ENCODE assay signal across 22 mouse cellular contexts in genomic region chr5:29861522-29861921, GRCm38 (mm10).
DNase-seq lines count a peak whose midpoint lies in the region; ATAC-seq and TF ChIP-seq lines count a peak whose summit lies in the region.
"Had no signal": no experiment of that assay in that cellular context is flagged by ENCODE, and none has a peak within 500 bp of the region (broad histone marks: within the 10 kb centered on the region; RNA-seq: fewer than 3 reads in every experiment).

No protein-coding gene starts in this region.

- no peak overlapping the region for H3K9ac ChIP-seq in lung, embryonic 16.5 days (ENCODE audit: low read length)
- H3K9ac ChIP-seq: heart, embryonic 15.5 days; hindbrain, embryonic 12.5 days; limb, embryonic 12.5 days; liver, embryonic 13.5 days; midbrain, embryonic 12.5 days; neural tube, embryonic 15.5 days had no signal

- H3K36me3 ChIP-seq in lung, embryonic 16.5 days (ENCODE audit: control insufficient read depth, insufficient read depth, low read length) = no peaks in the 10 kb centered on the region
- H3K36me3 ChIP-seq in myocyte (ENCODE audit: control insufficient read depth, insufficient read depth) = no peaks in the 10 kb centered on the region
- no peaks in the 10 kb centered on the region for H3K36me3 ChIP-seq in limb, embryonic 10.5 days
- H3K36me3 ChIP-seq: heart, embryonic 15.5 days; hindbrain, embryonic 12.5 days; limb, embryonic 12.5 days; liver, embryonic 13.5 days; midbrain, embryonic 12.5 days; neural tube, embryonic 15.5 days had no signal

- 48% methylated on average over 3 of the region's 3 CpGs for WGBS in lung, adult 2 months
- WGBS in lung, embryonic 16.5 days = 64% methylated on average over 3 of the region's 3 CpGs
- 88% methylated on average over 3 of the region's 3 CpGs for WGBS in limb, embryonic 10.5 days

- no peak for TF ChIP-seq POLR2A in lung, adult 2 months (IDR thresholded peaks at IDR 0.05; ENCODE audit: borderline replicate concordance, extremely low read depth, low read depth, low read length)
- no peak for TF ChIP-seq POLR2A in myocyte (IDR thresholded peaks at IDR 0.05; ENCODE audit: insufficient read length, low read depth)

- no peak overlapping the region for H3K4me3 ChIP-seq in lung, adult 2 months (replicated peaks; ENCODE audit: extremely low read depth, low read depth, low read length)
- no peak overlapping the region for H3K4me3 ChIP-seq in lung, embryonic 16.5 days (ENCODE audit: low read length)
- H3K4me3 ChIP-seq in myocyte = no peak overlapping the region
- no peak overlapping the region for H3K4me3 ChIP-seq in limb, embryonic 10.5 days
- H3K4me3 ChIP-seq: heart, adult 2 months; heart, embryonic 15.5 days; hindbrain, embryonic 12.5 days; limb, embryonic 12.5 days; liver, embryonic 13.5 days; midbrain, embryonic 12.5 days; neural tube, embryonic 15.5 days had no signal

- H3K27me3 ChIP-seq in lung, embryonic 16.5 days (ENCODE audit: control insufficient read depth, insufficient read depth, low read depth, low read length) = no peaks in the 10 kb centered on the region
- no peaks in the 10 kb centered on the region for H3K27me3 ChIP-seq in myocyte (ENCODE audit: control insufficient read depth, insufficient read depth, insufficient read length)
- H3K27me3 ChIP-seq in limb, embryonic 10.5 days (ENCODE audit: low read depth, poor library complexity, severe bottlenecking) = no peaks in the 10 kb centered on the region
- H3K27me3 ChIP-seq: heart, embryonic 15.5 days; hindbrain, embryonic 12.5 days; limb, embryonic 12.5 days; liver, embryonic 13.5 days; midbrain, embryonic 12.5 days; neural tube, embryonic 15.5 days had no signal

- peak; percentile 45; the same call in 1 of the 2 replicates for ATAC-seq in lung, embryonic 16.5 days (ENCODE audit: low read depth)
- no peak for ATAC-seq in erythroblast, adult 5-6 weeks (replicated peaks; ENCODE audit: low FRiP score, poor library complexity, severe bottlenecking)

- DNase-seq in lung, adult 18-20 months = peak; percentile 4 to 33
- DNase-seq in lung, adult 2 months = no peak
- DNase-seq in NIH3T3 (ENCODE audit: low read depth) = peak; percentile 83
- DNase-seq in kidney, postnatal 10 days = no peak
- DNase-seq in limb, embryonic 10.5 days (ENCODE audit: low spot score) = no peak
- DNase-seq: adrenal gland, adult 8-10 months; cerebellum, adult 9-11 months; kidney, adult 9 months; kidney, postnatal 4 days; layer of hippocampus, adult 9-11 months; liver, embryonic 13.5 days; thymus, postnatal 4 days had no signal

- H3K9me3 ChIP-seq in lung, embryonic 16.5 days (ENCODE audit: control insufficient read depth, low read length) = no peaks in the 10 kb centered on the region
- no peaks in the 10 kb centered on the region for H3K9me3 ChIP-seq in limb, embryonic 10.5 days (replicated peaks)
- H3K9me3 ChIP-seq: heart, embryonic 15.5 days; hindbrain, embryonic 12.5 days; limb, embryonic 12.5 days; liver, embryonic 13.5 days; midbrain, embryonic 12.5 days; neural tube, embryonic 15.5 days had no signal

- no peaks in the 10 kb centered on the region for H3K4me1 ChIP-seq in lung, adult 2 months (ENCODE audit: control insufficient read depth, insufficient read depth, low read length)
- H3K4me1 ChIP-seq in lung, embryonic 16.5 days (replicated peaks; ENCODE audit: control insufficient read depth, insufficient read depth, low read length) = no peaks in the 10 kb centered on the region
- H3K4me1 ChIP-seq in limb, embryonic 10.5 days = no peaks in the 10 kb centered on the region
- H3K4me1 ChIP-seq: hindbrain, embryonic 12.5 days; limb, embryonic 12.5 days; liver, embryonic 13.5 days; midbrain, embryonic 12.5 days; neural tube, embryonic 15.5 days had no signal

- no peak for TF ChIP-seq CTCF in lung, adult 2 months (IDR thresholded peaks at IDR 0.05; ENCODE audit: insufficient read depth, low read length)

- no peak overlapping the region for H3K27ac ChIP-seq in lung, embryonic 16.5 days (ENCODE audit: low read length)
- no peak overlapping the region for H3K27ac ChIP-seq in limb, embryonic 10.5 days
- H3K27ac ChIP-seq: heart, adult 2 months; heart, embryonic 15.5 days; hindbrain, embryonic 12.5 days; limb, embryonic 12.5 days; liver, embryonic 13.5 days; macrophage; midbrain, embryonic 12.5 days; neural tube, embryonic 15.5 days had no signal

- no peak overlapping the region for H3ac ChIP-seq in myocyte (ENCODE audit: control insufficient read depth, insufficient read length)

- H3K79me2 ChIP-seq in myocyte (ENCODE audit: control insufficient read depth, insufficient read depth) = no peaks in the 10 kb centered on the region

- H3K4me2 ChIP-seq in lung, embryonic 16.5 days (ENCODE audit: low read depth, low read length) = no peak overlapping the region
- H3K4me2 ChIP-seq in myocyte (ENCODE audit: low read depth) = peak overlapping the region; percentile 74
- H3K4me2 ChIP-seq: heart, embryonic 15.5 days; hindbrain, embryonic 12.5 days; limb, embryonic 12.5 days; liver, embryonic 13.5 days; midbrain, embryonic 12.5 days; neural tube, embryonic 15.5 days had no signal

TF ChIP-seq in myocyte, 11 proteins besides CTCF, POLR2A, EP300 and RAD21:
- no peak for TF ChIP-seq USF1 (IDR thresholded peaks at IDR 0.05; ENCODE audit: low read depth)
- TF ChIP-seq E2F4 (IDR thresholded peaks at IDR 0.05; ENCODE audit: insufficient read depth) = no peak
- TF ChIP-seq TCF3 (IDR thresholded peaks at IDR 0.05; ENCODE audit: insufficient read length, low read depth) = no peak
- TF ChIP-seq MAX (IDR thresholded peaks at IDR 0.05; ENCODE audit: low read depth) = no peak
- no peak for TF ChIP-seq POLR2AphosphoS2 (IDR thresholded peaks at IDR 0.05; ENCODE audit: insufficient read length, low read depth)
- no peak for TF ChIP-seq REST (IDR thresholded peaks at IDR 0.05; ENCODE audit: insufficient read depth, insufficient read length)

Comparison
In these comparisons a context has a peak if more than half of its experiments do, and no peak if none do; other contexts are left out.
1. DNase-seq: peak in lung, adult 18-20 months (2 of 2) and NIH3T3 (single experiment); none in lung, adult 2 months (single experiment), kidney, postnatal 10 days (single experiment) and limb, embryonic 10.5 days (single experiment).